Mouse (Mus musculus) embryonic facial prominence, embryonic 11.5 days (tissue): ENCODE measurements at regions not wholly inside any gene's neighbourhood (a gene's known extent, or its start where the extent isn't known, plus 50 kb on each side); places are given as distances from the start of the nearest gene placed in this dataset.

Source experiments
- ATAC-seq: fragments of 200-750 bp; cut with Nextera tagmentation; replicated peaks from 2 replicates; pipeline ENCODE4 v1.8.0; 2017; ENCODE audit warnings: low read depth; ENCODE audit not compliant: insufficient number of reproducible peaks, low FRiP score, low TSS enrichment
- DNase-seq: peaks from one replicate; pipeline ENCODE4 v3.0.0-alpha.2; 2015; ENCODE audit warnings: low spot score
- H3K27ac ChIP-seq: fragments of 300-500 bp; sonication (generic); replicated peaks from 2 replicates; pipeline ENCODE4 v1.5.1; 2014; ENCODE audit warnings: mild to moderate bottlenecking, low read depth, low read length, control low read depth
- H3K27me3 ChIP-seq: fragments of 300-500 bp; sonication (generic); 2 replicates; pipeline ENCODE4 v1.6.1; 2014; ENCODE audit warnings: mild to moderate bottlenecking, low read length, moderate library complexity, mixed read lengths; ENCODE audit not compliant: control insufficient read depth, insufficient read depth
- H3K36me3 ChIP-seq: fragments of 300-500 bp; sonication (generic); replicated peaks from 2 replicates; pipeline ENCODE4 v1.6.1; 2014; ENCODE audit warnings: low read depth, mild to moderate bottlenecking, low read length, moderate library complexity, mixed read lengths; ENCODE audit not compliant: control insufficient read depth, insufficient read depth
- H3K4me1 ChIP-seq: fragments of 300-500 bp; sonication (generic); 2 replicates; pipeline ENCODE4 v1.6.1; 2014; ENCODE audit warnings: low read length, mixed read lengths; ENCODE audit not compliant: control insufficient read depth, insufficient read depth
- H3K4me2 ChIP-seq: fragments of 300-500 bp; sonication (generic); 2 replicates; pipeline ENCODE4 v1.6.1; 2014; ENCODE audit warnings: low read depth, mild to moderate bottlenecking, control low read depth, low read length, moderate library complexity
- H3K4me3 ChIP-seq: fragments of 300-500 bp; sonication (generic); 2 replicates; pipeline ENCODE4 v1.5.1; 2014; ENCODE audit warnings: low read depth, low read length, control low read depth
- H3K9ac ChIP-seq: fragments of 300-500 bp; sonication (generic); replicated peaks from 2 replicates; pipeline ENCODE4 v1.6.1; 2014; ENCODE audit warnings: mild to moderate bottlenecking, control low read depth, low read length
- H3K9me3 ChIP-seq: fragments of 300-500 bp; sonication (generic); replicated peaks from 2 replicates; pipeline ENCODE4 v1.6.1; 2016; ENCODE audit warnings: mild to moderate bottlenecking, low read length, inconsistent platforms, mixed read lengths; ENCODE audit not compliant: control insufficient read depth
- WGBS: fragments of 180-500 bp; shearing (Covaris S2); extraction: QIAGEN DNeasy Blood & Tissue Kit; methylation state at CpG from one replicate; pipeline ENCODE4 v1.1.7; 2014; 5-methylcytosine and 5-hydroxymethylcytosine counted together

DNA sequence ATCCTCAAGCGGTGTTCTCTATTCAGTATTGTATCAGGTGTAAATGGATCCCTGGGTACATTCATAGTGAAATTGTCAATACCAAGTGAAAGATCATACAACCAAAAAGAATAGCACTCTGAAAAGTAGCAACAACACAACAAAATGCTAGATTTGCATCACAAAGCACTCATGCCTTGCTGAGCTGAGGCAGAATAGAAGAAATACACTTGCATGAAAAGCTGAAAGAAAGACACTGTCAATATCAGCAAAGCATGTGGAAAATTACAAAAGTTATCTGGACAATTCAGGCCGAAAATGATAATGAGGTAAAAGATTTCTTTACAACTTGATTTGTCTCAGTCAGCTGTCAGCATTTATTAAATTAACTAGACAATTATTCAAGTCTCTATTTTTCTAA lies 829.6 kb downstream of the Stpg2 start:
- Histone ChIP-seq H3K4me2 (no peak overlapping the region), H3K4me3 (no peak overlapping the region), H3K9ac (no peak overlapping the region), H3K4me1 (no peaks in the 10 kb centered on the region), H3K36me3 (no peaks in the 10 kb centered on the region), H3K27me3 (no peaks in the 10 kb centered on the region), H3K9me3 (no peaks in the 10 kb centered on the region), H3K27ac (no peak overlapping the region)
- 84% methylated on average over 2 of the region's 2 CpGs for WGBS
- ATAC-seq (no peak), DNase-seq (no peak)

DNA sequence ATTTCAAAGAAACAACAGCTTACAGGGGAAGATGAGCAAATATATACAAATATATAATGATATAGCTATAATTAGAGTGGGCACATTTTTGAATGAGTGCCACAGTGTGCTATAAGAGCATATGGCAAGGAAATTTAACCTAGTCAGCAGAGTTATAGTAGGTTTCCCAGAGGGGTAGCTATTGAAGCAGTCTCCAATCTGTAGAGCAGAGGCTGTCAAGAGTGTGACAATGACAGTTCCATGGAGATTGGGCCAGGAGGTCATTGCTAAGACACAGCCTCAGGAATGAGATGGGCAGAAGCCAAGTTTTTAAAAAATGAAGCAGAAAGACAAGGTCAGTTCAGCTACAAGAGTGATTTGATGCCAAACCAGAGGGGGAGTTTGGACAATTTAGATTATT lies 839.4 kb downstream of the Stpg2 start:
- DNase-seq (no peak), ATAC-seq (no peak)
- Histone ChIP-seq H3K36me3 (no peaks in the 10 kb centered on the region), H3K27me3 (no peaks in the 10 kb centered on the region), H3K4me1 (no peaks in the 10 kb centered on the region), H3K4me3 (no peak overlapping the region), H3K4me2 (no peak overlapping the region), H3K9me3 (no peaks in the 10 kb centered on the region), H3K27ac (no peak overlapping the region), H3K9ac (no peak overlapping the region)

DNA sequence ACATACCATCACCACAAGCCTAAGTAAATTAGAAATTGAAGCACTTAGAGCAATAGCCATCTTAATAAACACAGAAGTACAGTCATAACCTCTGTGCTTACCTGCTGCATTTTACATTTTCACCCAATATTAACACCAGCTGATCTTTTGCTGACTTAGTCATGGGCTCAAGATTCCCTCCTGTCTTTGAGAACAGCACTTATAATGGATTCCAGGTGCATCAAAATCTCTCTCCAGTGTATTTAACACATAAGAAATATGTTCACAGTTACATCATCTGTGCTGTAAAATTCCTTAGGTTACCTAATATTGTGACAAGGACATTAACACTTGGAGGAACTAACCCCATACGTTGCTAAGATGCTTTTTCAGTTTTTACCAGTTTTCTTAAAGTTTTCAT lies 849.1 kb downstream of the Stpg2 start:
- Histone ChIP-seq H3K4me3 (no peak overlapping the region), H3K4me1 (no peaks in the 10 kb centered on the region), H3K9me3 (no peaks in the 10 kb centered on the region), H3K27me3 (no peaks in the 10 kb centered on the region), H3K27ac (no peak overlapping the region), H3K9ac (no peak overlapping the region), H3K4me2 (no peak overlapping the region), H3K36me3 (no peaks in the 10 kb centered on the region)
- DNase-seq: peak; percentile 36
- no peak for ATAC-seq
- 54% methylated on average over 1 of the region's 1 CpGs for WGBS

DNA sequence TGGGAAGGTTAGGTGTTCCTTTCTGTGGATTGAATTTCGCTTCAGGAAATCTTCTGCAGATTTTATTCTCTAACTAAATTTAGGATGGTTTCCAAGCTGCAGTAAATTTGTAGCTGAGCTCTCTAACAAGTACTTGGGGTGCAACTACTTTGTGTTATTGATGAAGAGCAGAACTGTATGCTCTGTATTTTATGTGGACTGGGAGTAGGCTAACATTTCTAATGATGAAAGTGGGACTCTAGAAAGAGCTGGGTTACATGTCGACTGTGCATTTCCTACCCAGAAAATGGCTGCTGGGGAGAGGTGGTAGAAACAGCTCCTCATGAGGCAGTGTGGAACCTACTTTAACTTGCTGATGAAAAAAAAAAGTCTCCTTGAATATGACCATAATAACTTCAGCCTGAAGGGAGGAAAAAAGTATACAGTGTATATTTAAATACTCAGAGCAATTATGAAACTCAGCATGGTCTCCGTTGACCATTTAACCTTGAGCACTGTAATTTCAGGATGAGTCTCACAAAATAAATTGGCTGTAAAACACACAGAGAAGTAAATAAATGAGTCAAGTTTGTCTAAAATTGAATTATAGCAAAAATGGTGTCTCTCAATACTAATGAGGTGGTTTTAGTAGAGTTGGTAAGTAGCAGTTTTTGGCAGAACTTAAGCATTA lies 852.6 kb downstream of the Stpg2 start:
- H3K36me3 ChIP-seq: no peaks in the 10 kb centered on the region
- no peak overlapping the region for H3K27ac ChIP-seq
- H3K4me3 ChIP-seq: no peak overlapping the region
- 85% methylated on average over 3 of the region's 3 CpGs for WGBS
- H3K4me2 ChIP-seq: no peak overlapping the region
- DNase-seq (no peak), ATAC-seq (no peak)
- H3K9ac ChIP-seq: no peak overlapping the region
- no peaks in the 10 kb centered on the region for H3K27me3 ChIP-seq
- no peaks in the 10 kb centered on the region for H3K4me1 ChIP-seq
- H3K9me3 ChIP-seq: no peaks in the 10 kb centered on the region

DNA sequence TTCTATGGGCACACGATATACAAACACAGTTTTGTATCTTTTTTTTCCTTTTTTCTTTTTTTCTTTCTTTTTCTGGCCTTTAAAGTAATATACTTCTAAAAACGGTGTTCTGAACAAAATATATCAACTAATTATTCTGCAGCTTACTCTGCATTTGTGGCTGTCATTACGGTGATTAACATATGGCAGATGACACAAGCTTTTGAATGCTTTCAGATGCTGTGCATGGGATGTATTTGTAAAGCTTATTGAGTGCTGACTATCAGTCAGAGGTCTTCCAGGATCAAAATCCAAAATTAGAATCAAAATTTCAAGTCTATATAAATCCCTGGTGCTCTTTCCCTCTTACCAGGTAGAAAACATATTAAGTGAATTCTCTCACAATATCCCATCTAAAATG lies 853.6 kb downstream of the Stpg2 start:
- H3K9ac ChIP-seq: no peak overlapping the region
- no peaks in the 10 kb centered on the region for H3K4me1 ChIP-seq
- no peak overlapping the region for H3K27ac ChIP-seq
- WGBS: 83% methylated on average over 3 of the region's 3 CpGs
- ATAC-seq (no peak), DNase-seq (no peak)
- H3K36me3 ChIP-seq: no peaks in the 10 kb centered on the region
- H3K4me2 ChIP-seq: no peak overlapping the region
- H3K9me3 ChIP-seq: no peaks in the 10 kb centered on the region
- no peak overlapping the region for H3K4me3 ChIP-seq
- H3K27me3 ChIP-seq: no peaks in the 10 kb centered on the region

DNA sequence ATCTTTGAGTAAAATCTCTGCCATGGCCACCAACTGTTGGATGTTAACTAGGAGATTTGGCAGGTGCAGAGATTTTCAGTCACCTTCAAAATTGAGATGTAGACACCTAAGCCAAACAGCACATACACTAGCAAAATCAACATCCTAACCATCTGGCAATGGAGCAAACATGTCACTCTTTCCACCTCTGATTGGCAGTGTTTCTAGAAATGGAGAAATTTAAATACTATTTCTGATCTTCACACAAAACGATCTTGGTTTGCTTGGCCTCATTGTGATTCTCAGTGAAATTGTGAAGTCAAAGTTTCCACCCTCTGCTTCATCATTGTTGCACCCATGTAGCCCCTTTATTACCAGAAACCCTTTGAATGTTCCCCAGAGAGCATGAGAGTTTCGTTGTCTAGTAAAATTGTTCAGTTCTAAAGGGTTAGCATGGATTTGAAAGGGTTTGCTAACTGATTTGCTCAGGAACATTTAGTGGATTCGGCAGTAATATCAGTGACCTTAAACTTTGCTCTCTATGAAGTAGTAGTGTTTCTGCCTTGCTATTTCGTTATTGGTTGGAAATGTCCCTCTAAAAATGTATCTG lies 854.1 kb downstream of the Stpg2 start:
- H3K36me3 ChIP-seq: no peaks in the 10 kb centered on the region
- 79% methylated on average over 4 of the region's 4 CpGs for WGBS
- no peak overlapping the region for H3K4me3 ChIP-seq
- H3K9me3 ChIP-seq: no peaks in the 10 kb centered on the region
- no peak overlapping the region for H3K4me2 ChIP-seq
- ATAC-seq: no peak
- H3K4me1 ChIP-seq: no peaks in the 10 kb centered on the region
- no peak overlapping the region for H3K9ac ChIP-seq
- no peaks in the 10 kb centered on the region for H3K27me3 ChIP-seq
- no peak overlapping the region for H3K27ac ChIP-seq
- no peak for DNase-seq

DNA sequence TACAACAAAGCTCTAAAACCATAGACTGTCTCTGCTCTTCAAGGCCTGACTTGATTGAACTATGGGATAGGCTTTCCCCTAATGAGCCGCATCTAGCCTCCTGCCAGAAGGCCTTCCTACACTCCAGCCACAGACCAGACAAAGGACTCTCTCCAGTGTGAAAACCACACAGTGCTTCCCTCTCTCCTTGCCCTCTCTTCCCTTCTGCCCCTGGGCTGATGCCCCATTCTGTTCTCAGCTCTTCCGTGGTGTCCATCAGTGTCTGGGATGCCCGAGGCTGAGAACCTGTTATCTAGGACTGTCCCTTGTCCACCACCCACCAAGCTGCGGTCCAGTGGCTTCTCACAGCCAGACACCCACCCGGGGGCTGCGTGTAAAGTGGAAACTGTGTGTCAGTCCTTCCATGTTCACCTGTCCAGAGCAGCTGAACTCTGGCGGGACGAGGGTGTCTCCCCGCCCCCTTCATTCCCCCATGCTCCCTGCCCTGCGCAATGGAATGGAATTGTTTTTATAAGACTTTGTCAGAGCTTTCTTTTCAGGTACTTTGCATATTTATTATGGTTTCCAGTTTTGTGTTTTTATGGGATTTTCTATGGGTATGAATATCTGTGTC lies 856.4 kb downstream of the Stpg2 start:
- ATAC-seq (no peak), DNase-seq (no peak)
- Histone ChIP-seq H3K4me3 (no peak overlapping the region), H3K27ac (no peak overlapping the region), H3K9ac (no peak overlapping the region), H3K4me1 (no peaks in the 10 kb centered on the region), H3K27me3 (no peaks in the 10 kb centered on the region), H3K36me3 (no peaks in the 10 kb centered on the region), H3K4me2 (no peak overlapping the region), H3K9me3 (no peaks in the 10 kb centered on the region)
- WGBS: 88% methylated on average over 10 of the region's 10 CpGs

DNA sequence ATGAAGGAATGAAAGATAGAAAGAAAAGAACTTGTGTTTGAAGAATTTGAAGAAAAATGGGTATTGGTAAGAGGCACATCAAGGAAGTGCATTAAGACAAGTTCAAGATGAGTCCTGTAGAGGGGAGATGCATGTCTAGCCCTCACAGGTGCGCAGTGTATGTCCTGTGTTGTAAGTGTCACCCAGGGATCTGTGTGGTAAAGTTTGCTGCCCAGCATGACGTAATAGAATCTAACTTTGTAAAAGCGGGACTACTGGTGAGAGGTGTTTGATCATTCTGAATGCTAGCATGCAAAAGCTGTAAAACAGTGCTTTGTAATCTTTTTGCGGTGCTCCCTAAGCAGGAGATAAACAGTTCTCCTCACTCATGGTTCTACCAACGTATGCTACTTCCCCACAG lies 857.4 kb downstream of the Stpg2 start:
- DNase-seq: no peak
- no peaks in the 10 kb centered on the region for H3K36me3 ChIP-seq
- WGBS: 85% methylated on average over 5 of the region's 5 CpGs
- H3K4me2 ChIP-seq: no peak overlapping the region
- no peaks in the 10 kb centered on the region for H3K9me3 ChIP-seq
- no peak overlapping the region for H3K9ac ChIP-seq
- H3K4me3 ChIP-seq: no peak overlapping the region
- no peaks in the 10 kb centered on the region for H3K27me3 ChIP-seq
- no peak overlapping the region for H3K27ac ChIP-seq
- ATAC-seq: no peak
- no peaks in the 10 kb centered on the region for H3K4me1 ChIP-seq
